Mouse (Mus musculus): ENCODE measurements around the gene Gm10203.

DNA sequence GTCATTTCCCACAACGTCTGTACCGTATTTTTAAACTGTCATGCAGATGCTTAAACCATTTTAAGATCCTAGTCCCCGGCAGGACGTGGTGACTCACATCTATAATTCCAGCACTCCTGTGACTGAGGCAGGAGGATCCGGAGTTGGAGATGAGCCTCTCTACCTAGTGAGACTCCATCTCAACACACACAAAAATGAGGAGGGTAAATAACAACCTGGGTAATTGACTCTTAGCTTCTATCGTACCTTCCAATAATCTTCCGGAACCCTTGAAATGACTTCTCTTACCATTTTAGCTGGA, 28.1 kb upstream of the Gm10203 start:
- TF ChIP-seq CTCF (IDR thresholded peaks at IDR 0.05; ENCODE audit: low read depth) (no peak), EP300 (IDR thresholded peaks at IDR 0.05; ENCODE audit: low read depth) (no peak)

Data from liver, embryonic 14.5 days (tissue).